Mouse (Mus musculus) embryonic facial prominence, embryonic 12.5 days (tissue): ENCODE data around the gene Ptcra. TPM values are rescaled to one million over a fixed set of nuclear protein-coding genes. Genes with fewer than 3 reads are reported as not detected.
A peak's percentile ranks its signal among the peaks of the same experiment; 100 is the strongest.

Experiments
- ATAC-seq: fragments of 200-750 bp; cut with Nextera tagmentation; 2 replicates; pipeline ENCODE4 v1.8.0; 2017; ENCODE audit not compliant: insufficient number of reproducible peaks, insufficient read depth, low FRiP score, low TSS enrichment
- H3K27ac ChIP-seq: fragments of 300-500 bp; sonication (generic); 2 replicates; pipeline ENCODE4 v1.5.1; 2016; ENCODE audit warnings: mild to moderate bottlenecking
- H3K27me3 ChIP-seq: fragments of 300-500 bp; sonication (generic); 2 replicates; pipeline ENCODE4 v1.6.1; 2016; ENCODE audit warnings: mild to moderate bottlenecking, moderate library complexity
- H3K36me3 ChIP-seq: fragments of 300-500 bp; sonication (generic); 2 replicates; pipeline ENCODE4 v1.6.1; 2016; ENCODE audit warnings: mild to moderate bottlenecking
- H3K4me1 ChIP-seq: fragments of 300-500 bp; sonication (generic); 2 replicates; pipeline ENCODE4 v1.6.1; 2016
- H3K4me2 ChIP-seq: fragments of 300-500 bp; sonication (generic); replicated peaks from 2 replicates; pipeline ENCODE4 v1.6.1; 2016; ENCODE audit warnings: mild to moderate bottlenecking, moderate library complexity
- H3K4me3 ChIP-seq: fragments of 300-500 bp; sonication (generic); 2 replicates; pipeline ENCODE4 v1.5.1; 2016; ENCODE audit warnings: mild to moderate bottlenecking
- H3K9ac ChIP-seq: fragments of 300-500 bp; sonication (generic); 2 replicates; pipeline ENCODE4 v1.6.1; 2016; ENCODE audit warnings: mild to moderate bottlenecking, moderate library complexity
- H3K9me3 ChIP-seq: fragments of 300-500 bp; sonication (generic); 2 replicates; pipeline ENCODE4 v1.6.1; 2016; ENCODE audit warnings: mild to moderate bottlenecking, moderate library complexity
- WGBS: fragments of 180-500 bp; shearing (Covaris S2); methylation state at CpG from one replicate; pipeline ENCODE4 v1.1.7; 2016; 5-methylcytosine and 5-hydroxymethylcytosine counted together
- polyA plus RNA-seq: library from polyadenylated mRNA; unstranded; fragments of >200 nt; fragmentation: Nextera tagmentation; extraction: Ambion mirVana; gene quantifications from 2 replicates; pipeline ENCODE4 v1.2.1, GENCODE M21; 2016

Ptcra gene
- polyA plus RNA-seq, 1 experiment from 2014 or later, result 0.41 TPM

- 86% methylated on average over 7 of the region's 7 CpGs for WGBS
- H3K4me1 ChIP-seq, result no peaks in the 10 kb centered on the region
- no peak overlapping the region for H3K4me2 ChIP-seq
- peaks cover 58% of the 10 kb centered on the region for H3K36me3 ChIP-seq
- H3K4me3 ChIP-seq, result no peak overlapping the region
- ATAC-seq, result no peak
- H3K27ac ChIP-seq, result no peak overlapping the region
- H3K9ac ChIP-seq, result no peak overlapping the region
- H3K9me3 ChIP-seq, result no peaks in the 10 kb centered on the region
- no peaks in the 10 kb centered on the region for H3K27me3 ChIP-seq
Observed at GRCm38 (mm10) chr17:46721077-46721476, 42.4 kb downstream of the Ptcra start.

DNA sequence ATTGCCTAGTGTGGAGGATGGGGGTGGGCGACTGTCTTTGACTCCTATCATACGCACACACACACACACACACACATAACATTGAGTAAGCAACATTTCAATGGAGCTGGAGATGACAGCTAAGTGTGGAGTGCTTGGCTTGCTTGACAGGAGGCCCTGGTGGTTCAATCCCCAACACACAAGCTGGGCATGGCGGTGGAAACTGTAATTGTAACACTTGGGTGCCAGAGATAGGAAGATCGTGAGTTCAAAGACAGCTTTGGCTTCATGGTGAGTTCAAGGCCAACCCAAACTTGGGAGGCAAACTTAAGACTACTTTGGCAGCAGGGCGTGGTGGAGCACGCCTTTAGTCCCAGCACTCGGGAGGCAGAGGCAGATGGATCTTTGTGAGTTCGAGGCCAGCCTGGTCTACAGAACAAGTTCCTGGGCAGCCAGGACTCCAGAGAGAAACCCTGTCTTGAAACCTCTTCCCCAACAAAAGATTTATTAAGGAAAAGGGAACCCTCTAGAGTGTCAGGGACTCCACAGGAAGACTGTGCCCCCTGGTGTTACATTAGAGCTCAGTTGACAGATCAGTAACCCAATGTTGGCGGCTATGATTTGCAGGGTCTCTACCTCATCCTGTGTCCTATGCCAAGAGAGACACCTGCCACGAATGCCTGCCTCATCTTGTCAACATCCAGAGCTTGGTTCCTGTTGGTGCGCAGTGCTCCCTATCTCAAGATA lies 48.6 kb downstream of the Ptcra start:
- no peak for ATAC-seq
- no peaks in the 10 kb centered on the region for H3K27me3 ChIP-seq
- no peak overlapping the region for H3K27ac ChIP-seq
- no peak overlapping the region for H3K4me3 ChIP-seq
- no peaks in the 10 kb centered on the region for H3K9me3 ChIP-seq
- no peak overlapping the region for H3K9ac ChIP-seq
- peaks cover 19% of the 10 kb centered on the region for H3K4me1 ChIP-seq
- H3K36me3 ChIP-seq, result peaks cover 36% of the 10 kb centered on the region
- no peak overlapping the region for H3K4me2 ChIP-seq
- WGBS, result 94% methylated on average over 11 of the region's 11 CpGs

- H3K27me3 ChIP-seq, result no peaks in the 10 kb centered on the region
- H3K4me1 ChIP-seq, result peaks cover 19% of the 10 kb centered on the region
- WGBS, result 92% methylated on average over 9 of the region's 9 CpGs
- H3K9ac ChIP-seq, result no peak overlapping the region
- no peaks in the 10 kb centered on the region for H3K9me3 ChIP-seq
- H3K4me2 ChIP-seq, result no peak overlapping the region
- no peak overlapping the region for H3K27ac ChIP-seq
- no peak overlapping the region for H3K4me3 ChIP-seq
- peaks cover 36% of the 10 kb centered on the region for H3K36me3 ChIP-seq
- ATAC-seq, result no peak
Observed at GRCm38 (mm10) chr17:46713849-46714248, 49.7 kb downstream of the Ptcra start.

- 70% methylated on average over 7 of the region's 7 CpGs for WGBS
- H3K9ac ChIP-seq, result peak overlapping the region; percentile 96
- no peak for ATAC-seq
- peaks cover 36% of the 10 kb centered on the region for H3K36me3 ChIP-seq
- peak overlapping the region; percentile 99 for H3K4me2 ChIP-seq
- H3K4me1 ChIP-seq, result peaks cover 19% of the 10 kb centered on the region
- H3K9me3 ChIP-seq, result no peaks in the 10 kb centered on the region
- H3K27me3 ChIP-seq, result no peaks in the 10 kb centered on the region
- peak overlapping the region; percentile 100 for H3K4me3 ChIP-seq
- H3K27ac ChIP-seq, result 0 out of 2 replicates have a peak overlapping the region, but pooled peaks have one; percentile 73
Observed at GRCm38 (mm10) chr17:46712442-46712841, 51.1 kb downstream of the Ptcra start.

GRCm38 (mm10) chr17:46711612-46712271 lies 51.8 kb downstream of the Ptcra start:
- Histone ChIP-seq H3K4me1 (peaks cover 19% of the 10 kb centered on the region), H3K36me3 (peaks cover 32% of the 10 kb centered on the region), H3K27ac (peak overlapping the region; percentile 73), H3K9me3 (no peaks in the 10 kb centered on the region), H3K4me3 (peak overlapping the region; percentile 100), H3K9ac (peak overlapping the region; percentile 96), H3K27me3 (no peaks in the 10 kb centered on the region), H3K4me2 (peak overlapping the region; percentile 99)
- WGBS, result 1% methylated on average over 75 of the region's 76 CpGs
- peak; percentile 29; the same call in 1 of the 2 replicates for ATAC-seq

DNA sequence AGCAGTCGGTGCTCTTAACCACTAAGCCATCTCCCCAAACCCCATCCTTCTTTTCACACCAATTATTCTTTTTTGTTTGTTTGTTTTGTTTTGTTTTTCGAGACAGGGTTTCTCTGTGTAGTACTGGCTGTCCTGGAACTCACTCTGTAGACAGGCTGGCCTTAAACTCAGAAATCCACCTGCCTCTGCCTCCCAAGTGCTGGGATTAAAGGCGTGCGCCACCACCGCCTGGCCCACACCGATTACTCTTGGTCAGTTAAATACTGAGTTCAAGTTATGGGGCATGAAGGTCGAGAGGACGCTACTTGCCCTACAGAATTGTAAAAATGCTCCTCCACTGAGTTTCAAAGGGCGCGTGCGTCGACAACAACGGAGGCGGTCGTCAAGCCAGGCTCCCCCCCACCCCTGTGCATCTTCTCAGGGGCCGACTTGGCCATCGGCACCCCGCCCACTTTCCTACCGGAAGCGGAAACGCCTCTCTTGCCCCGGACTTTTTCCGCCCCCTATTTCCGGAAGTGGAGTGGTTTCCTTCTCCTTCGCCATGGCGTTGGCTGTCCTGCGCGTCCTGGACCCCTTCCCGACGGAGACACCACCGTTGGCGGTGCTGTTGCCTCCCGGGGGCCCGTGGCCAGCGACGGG lies 52.4 kb downstream of the Ptcra start, which contains the start of gene Pex6:
Gene Pex6, plus strand, starts transcription at position 505 of the 639 bp plus-strand sequence.
- peak within 1 kb of the TSS; percentile 73 for H3K27ac ChIP-seq
- peak within 1 kb of the TSS; percentile 100 for H3K4me3 ChIP-seq
- peak; percentile 83 for ATAC-seq
- WGBS, result 7% methylated on average over 36 of the region's 36 CpGs
- H3K27me3 ChIP-seq, result no peaks in the 10 kb centered on the region
- H3K4me1 ChIP-seq, result peaks cover 24% of the 10 kb centered on the region
- H3K9ac ChIP-seq, result peak within 1 kb of the TSS; percentile 96
- H3K4me2 ChIP-seq, result peak within 1 kb of the TSS; percentile 99
- peaks cover 25% of the 10 kb centered on the region for H3K36me3 ChIP-seq
- no peaks in the 10 kb centered on the region for H3K9me3 ChIP-seq

GRCm38 (mm10) chr17:46706375-46707089 lies 57.0 kb downstream of the Ptcra start:
- H3K36me3 ChIP-seq, result 0 out of 2 replicates have a peak, but pooled peaks cover 2% of the 10 kb centered on the region
- WGBS, result 92% methylated on average over 14 of the region's 14 CpGs
- no peak overlapping the region for H3K4me2 ChIP-seq
- no peak for ATAC-seq
- H3K9ac ChIP-seq, result no peak overlapping the region
- no peaks in the 10 kb centered on the region for H3K27me3 ChIP-seq
- H3K4me3 ChIP-seq, result no peak overlapping the region
- H3K4me1 ChIP-seq, result peaks cover 40% of the 10 kb centered on the region
- H3K27ac ChIP-seq, result no peak overlapping the region
- H3K9me3 ChIP-seq, result no peaks in the 10 kb centered on the region

Other genes starting within 250 kb of the Ptcra start
- gene Cul9, start 217.3 kb downstream of the Ptcra start, polyA plus RNA-seq, result 12.4 and 13.4 TPM in 2 replicates
- gene Srf, start 207.5 kb downstream of the Ptcra start, polyA plus RNA-seq, result 10.5 and 12.0 TPM in 2 replicates
- 130 and 134 TPM in 2 replicates for gene Ptk7, start 134.2 kb downstream of the Ptcra start, polyA plus RNA-seq
- 28.5 and 29.8 TPM in 2 replicates for gene Klc4, start 117.7 kb downstream of the Ptcra start, polyA plus RNA-seq
- gene Mrpl2, start 117.5 kb downstream of the Ptcra start, polyA plus RNA-seq, result 98.1 and 102 TPM in 2 replicates
- 57.3 and 61.1 TPM in 2 replicates for gene Cul7, start 113.4 kb downstream of the Ptcra start, polyA plus RNA-seq
- 62.6 and 67.6 TPM in 2 replicates for gene Rrp36, start 89.4 kb downstream of the Ptcra start, polyA plus RNA-seq
- gene Mea1, start 84.9 kb downstream of the Ptcra start, polyA plus RNA-seq, result 170 and 174 TPM in 2 replicates
- gene Klhdc3, start 82.8 kb downstream of the Ptcra start, polyA plus RNA-seq, result 134 and 137 TPM in 2 replicates
- 110 and 111 TPM in 2 replicates for gene Ppp2r5d, start 58.6 kb downstream of the Ptcra start, polyA plus RNA-seq
- 43.0 and 45.1 TPM in 2 replicates for gene Pex6, start 52.2 kb downstream of the Ptcra start, polyA plus RNA-seq
- 0.69 and 0.74 TPM in 2 replicates for gene Gnmt, start 34.5 kb downstream of the Ptcra start, polyA plus RNA-seq
- 61.2 and 63.1 TPM in 2 replicates for gene Cnpy3, start 11.5 kb downstream of the Ptcra start, polyA plus RNA-seq
- 54.8 and 59.5 TPM in 2 replicates for gene 2310039H08Rik, start 8.9 kb upstream of the Ptcra start, polyA plus RNA-seq
- gene Rpl7l1, start 19.0 kb upstream of the Ptcra start, polyA plus RNA-seq, result 180 and 184 TPM in 2 replicates
- 4.6 and 5.5 TPM in 2 replicates for gene Bicral, start 94.8 kb upstream of the Ptcra start, polyA plus RNA-seq
- gene Tbcc, start 127.0 kb upstream of the Ptcra start, polyA plus RNA-seq, result 80.2 and 83.7 TPM in 2 replicates
- gene Prph2, start 146.7 kb upstream of the Ptcra start, polyA plus RNA-seq, result 0.09 TPM in 1 of 2 replicates, not detected in the other
- gene Ubr2, start 246.8 kb upstream of the Ptcra start, polyA plus RNA-seq, result 21.1 and 22.8 TPM in 2 replicates